Mouse (Mus musculus): ENCODE results near the gene Rsu1. TPM values are rescaled to one million over a fixed set of nuclear protein-coding genes. Genes with fewer than 3 reads are reported as not detected.

Rsu1 gene
- total RNA-seq, 4 experiments from 2014 or later = 64.5 to 81.6 (median 74.6) TPM

- no peak for DNase-seq
These were observed 226.7 kb downstream of the Rsu1 start for GRCm38 (mm10) chr2:13044555-13044954.

DNA sequence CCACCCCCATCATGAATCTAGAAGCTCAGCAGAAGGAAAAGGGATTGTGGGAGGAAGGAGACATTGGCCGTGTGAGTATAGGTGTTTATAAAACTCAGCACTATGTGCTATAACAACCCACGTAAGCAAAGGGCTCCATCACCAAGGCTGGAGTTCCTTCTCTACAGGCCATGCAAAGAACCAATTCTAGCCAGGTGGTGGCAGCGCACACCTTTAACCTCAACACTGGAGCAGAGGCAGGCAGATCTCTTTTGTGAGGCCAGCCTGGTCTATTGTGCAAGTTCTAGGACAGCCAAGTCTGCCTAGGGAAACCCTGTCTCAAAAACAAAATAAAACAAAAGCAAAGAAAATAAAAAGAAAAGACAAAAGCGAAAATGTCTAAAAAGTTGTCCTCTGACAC is 231.4 kb downstream of the Rsu1 start:
- no peak for DNase-seq

DNA sequence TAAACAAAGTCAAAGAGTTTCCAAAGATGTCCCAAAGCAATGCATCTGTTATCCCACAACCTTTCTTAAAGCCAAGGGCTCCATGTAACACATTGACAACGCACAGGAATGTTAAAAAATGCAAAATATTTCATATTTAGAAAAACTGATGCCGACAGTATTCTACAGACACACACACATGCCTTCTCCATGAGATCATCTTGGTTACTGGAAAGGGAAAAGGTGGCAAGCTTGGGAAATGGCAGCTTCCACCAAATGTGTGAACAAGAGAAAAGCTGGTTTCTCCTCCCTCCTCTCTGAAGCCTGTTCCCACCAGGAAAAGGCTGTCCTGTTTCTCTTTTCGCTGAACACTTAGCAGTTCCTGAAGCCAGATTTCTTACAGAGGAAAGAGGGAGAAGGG is 232.4 kb downstream of the Rsu1 start:
- no peak for DNase-seq

Other genes starting within 250 kb of the Rsu1 start
- gene Cubn, start 220.4 kb upstream of the Rsu1 start, total RNA-seq (2022) = under 1 TPM; 0.17 to 0.37 (median 0.21) TPM

Data from adrenal gland, adult 8-10 months (tissue).